Mouse (Mus musculus): ENCODE results near the gene Mrtfa.

Mrtfa gene

GRCm38 (mm10) chr15:81199372-81199959 lies 8.9 kb upstream of the Mrtfa start:
- in situ Hi-C loops (cut with MboI; ENCODE audit: unreplicated experiment in 2 of 2): loop anchor here (5.0 kb wide), 4 partner anchors 103 to 492 kb away; no protein-coding TSS in a partner anchor

GRCm38 (mm10) chr15:81198447-81198846 lies 7.9 kb upstream of the Mrtfa start:
- in situ Hi-C loops (cut with MboI; ENCODE audit: unreplicated experiment in 2 of 2): loop anchor here (5.0 kb wide), 4 partner anchors 104 to 491 kb away; no protein-coding TSS in a partner anchor

GRCm38 (mm10) chr15:81197197-81197596 lies 6.6 kb upstream of the Mrtfa start:
- in situ Hi-C loops (cut with MboI; ENCODE audit: unreplicated experiment in 2 of 2): loop anchor here (5.0 kb wide), 4 partner anchors 105 to 490 kb away; no protein-coding TSS in a partner anchor

- in situ Hi-C loops (cut with MboI; ENCODE audit: unreplicated experiment in 2 of 2): loop anchor here (5.0 kb wide), 4 partner anchors 107 to 488 kb away; no protein-coding TSS in a partner anchor
These were observed 4.9 kb upstream of the Mrtfa start for GRCm38 (mm10) chr15:81195447-81195846.

GRCm38 (mm10) chr15:81194791-81195190 lies 4.2 kb upstream of the Mrtfa start:
- in situ Hi-C loops (cut with MboI; ENCODE audit: unreplicated experiment in 2 of 2): loop anchor here (5.0 kb wide), 4 partner anchors 108 to 487 kb away; no protein-coding TSS in a partner anchor

- in situ Hi-C loops (cut with MboI; ENCODE audit: unreplicated experiment in 2 of 2): no loop called here
These were observed 2.3 kb upstream of the Mrtfa start for GRCm38 (mm10) chr15:81192858-81193257.

GRCm38 (mm10) chr15:81192316-81192715 lies 1.8 kb upstream of the Mrtfa start:
- in situ Hi-C loops (cut with MboI; ENCODE audit: unreplicated experiment in 2 of 2): no loop called here

GRCm38 (mm10) chr15:81191303-81191702 lies 746 bp upstream of the Mrtfa start:
- in situ Hi-C loops (cut with MboI; ENCODE audit: unreplicated experiment in 2 of 2): no loop called here

GRCm38 (mm10) chr15:81190011-81190629 lies 437 bp downstream of the Mrtfa start:
- in situ Hi-C loops (cut with MboI; ENCODE audit: unreplicated experiment in 2 of 2): no loop called here

GRCm38 (mm10) chr15:81189061-81189460 lies 1.5 kb downstream of the Mrtfa start:
- in situ Hi-C loops (cut with MboI; ENCODE audit: unreplicated experiment in 2 of 2): loop anchor here in 1 of 2 experiments (5.0 kb wide), 1 partner anchor 67 kb away; no protein-coding TSS in a partner anchor

- in situ Hi-C loops (cut with MboI; ENCODE audit: unreplicated experiment in 2 of 2): loop anchor here in 1 of 2 experiments (5.0 kb wide), 1 partner anchor 63 kb away; no protein-coding TSS in a partner anchor
These were observed 5.6 kb downstream of the Mrtfa start for GRCm38 (mm10) chr15:81184913-81185312.

- in situ Hi-C loops (cut with MboI; ENCODE audit: unreplicated experiment in 2 of 2): no loop called here
These were observed 9.3 kb downstream of the Mrtfa start for GRCm38 (mm10) chr15:81181233-81181632.

GRCm38 (mm10) chr15:81179523-81179922 lies 11.0 kb downstream of the Mrtfa start:
- in situ Hi-C loops (cut with MboI; ENCODE audit: unreplicated experiment in 2 of 2): no loop called here

- in situ Hi-C loops (cut with MboI; ENCODE audit: unreplicated experiment in 2 of 2): no loop called here
These were observed 11.9 kb downstream of the Mrtfa start for GRCm38 (mm10) chr15:81178703-81179102.

- in situ Hi-C loops (cut with MboI; ENCODE audit: unreplicated experiment in 2 of 2): no loop called here
These were observed 12.7 kb downstream of the Mrtfa start for GRCm38 (mm10) chr15:81177860-81178259.

- in situ Hi-C loops (cut with MboI; ENCODE audit: unreplicated experiment in 2 of 2): no loop called here
These were observed 14.9 kb downstream of the Mrtfa start for GRCm38 (mm10) chr15:81175633-81176032.

GRCm38 (mm10) chr15:81172259-81172658 lies 18.3 kb downstream of the Mrtfa start:
- in situ Hi-C loops (cut with MboI; ENCODE audit: unreplicated experiment in 2 of 2): no loop called here

- in situ Hi-C loops (cut with MboI; ENCODE audit: unreplicated experiment in 2 of 2): no loop called here
These were observed 21.8 kb downstream of the Mrtfa start for GRCm38 (mm10) chr15:81168735-81169134.

- in situ Hi-C loops (cut with MboI; ENCODE audit: unreplicated experiment in 2 of 2): no loop called here
These were observed 22.7 kb downstream of the Mrtfa start for GRCm38 (mm10) chr15:81167831-81168230.

GRCm38 (mm10) chr15:81166291-81166690 lies 24.3 kb downstream of the Mrtfa start:
- in situ Hi-C loops (cut with MboI; ENCODE audit: unreplicated experiment in 2 of 2): no loop called here

- in situ Hi-C loops (cut with MboI; ENCODE audit: unreplicated experiment in 2 of 2): no loop called here
These were observed 25.8 kb downstream of the Mrtfa start for GRCm38 (mm10) chr15:81164560-81165310.

Measured in v-Abl transformed pro-B cells (cell line).